Mouse (Mus musculus) left cerebral cortex, adult 18-20 months (tissue): ENCODE results near the gene Cyp4f17. TPM values are rescaled to one million over a fixed set of nuclear protein-coding genes. Genes with fewer than 3 reads are reported as not detected.
"Not testable (repeated sequence)": the region's sequence is repeated elsewhere in the genome, so short reads cannot be mapped to it uniquely, and the experiment has no call there.

ENCODE experiments used
- DNase-seq, 2 experiments: peaks; one replicate each; pipeline ENCODE4 v3.0.0; 2021 to 2022; ENCODE audit warnings: low spot score in 2 of 2, mixed read lengths in 1 of 2
- long read RNA-seq, 2 experiments: library from polyadenylated mRNA; stranded (forward); transcript quantifications; one replicate each; pipeline ENCODE4 v2.0.0; 2021
- total RNA-seq, 2 experiments: library from RNA; stranded (reverse); gene quantifications; 2 replicates each; pipeline ENCODE4 v1.2.3; 2021

The Cyp4f17 gene
- total RNA-seq = 1 to 10 TPM; 2.9 to 3.4 TPM
- long read RNA-seq, experiment 1 = 0 reads
- long read RNA-seq, experiment 2, partial matches to known transcripts = 1 of 1 reads
- long read RNA-seq, experiment 2, other reads (novel, unspliced or antisense) = 0 of 1 reads

DNA sequence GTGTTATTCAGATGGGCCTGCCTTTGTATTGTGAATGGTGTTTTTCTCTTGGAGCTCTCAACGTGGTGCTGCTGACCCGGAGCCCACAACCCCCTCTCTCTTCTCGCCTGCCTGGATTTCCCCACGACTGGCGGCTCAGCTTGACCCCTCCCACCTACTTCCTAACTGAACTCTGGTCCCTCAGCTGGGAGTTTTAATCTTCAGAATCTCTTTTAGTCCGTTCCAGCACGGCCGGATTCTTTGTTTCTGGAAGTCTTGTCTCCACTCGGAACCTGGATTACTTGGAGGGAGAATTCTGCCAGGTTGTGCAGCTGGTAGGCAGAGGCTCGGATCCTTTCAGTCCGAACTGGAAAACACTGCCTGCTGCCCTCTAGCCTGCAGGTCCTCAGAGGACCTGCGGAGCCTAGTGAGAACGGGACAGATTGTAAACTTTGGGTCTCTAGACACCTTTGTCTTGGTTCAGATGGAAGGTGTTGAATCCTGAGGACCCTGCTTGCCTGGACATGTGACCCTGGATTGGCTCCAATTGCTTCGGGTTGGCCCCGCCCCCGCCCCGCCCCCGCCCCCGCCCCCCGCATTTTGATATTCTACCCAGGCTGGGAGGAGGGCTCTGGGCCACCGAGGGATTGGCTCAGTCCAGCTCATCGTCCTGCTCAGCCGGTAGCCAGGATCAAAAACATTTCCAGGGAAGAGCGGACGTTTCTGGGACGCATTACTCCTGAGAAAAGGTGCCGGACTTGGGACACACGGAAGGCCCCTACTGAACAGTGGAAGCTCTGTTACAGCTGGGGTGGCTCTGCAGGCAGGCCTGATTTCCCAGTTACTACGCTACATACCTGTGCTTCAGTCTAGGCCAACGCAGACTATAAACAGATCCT, at the start of gene Cyp4f17:
TSS of gene Cyp4f17 (plus strand) at position 200 of the 878 bp plus-strand sequence.
- no peak for DNase-seq

DNA sequence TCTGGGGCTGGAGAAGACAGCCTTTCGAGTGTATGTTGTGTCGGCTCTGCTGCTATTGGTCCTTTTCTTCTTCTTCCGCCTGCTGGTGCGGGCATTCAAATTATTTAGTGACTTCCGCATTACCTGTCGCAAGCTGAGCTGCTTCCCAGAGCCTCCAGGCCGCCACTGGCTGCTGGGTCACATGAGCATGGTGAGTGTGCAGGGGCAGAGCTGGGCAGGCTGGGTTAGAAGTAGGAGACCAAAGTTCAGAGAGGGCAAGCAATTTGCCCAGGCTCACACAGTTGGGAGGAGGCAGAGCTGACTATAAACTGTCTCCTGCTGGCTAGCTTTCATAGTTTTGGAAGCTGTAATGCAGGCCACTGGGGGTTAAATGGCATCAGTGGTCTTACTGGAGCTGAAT, 37.4 kb upstream of the Cyp4f17 start:
- DNase-seq = no peak

DNA sequence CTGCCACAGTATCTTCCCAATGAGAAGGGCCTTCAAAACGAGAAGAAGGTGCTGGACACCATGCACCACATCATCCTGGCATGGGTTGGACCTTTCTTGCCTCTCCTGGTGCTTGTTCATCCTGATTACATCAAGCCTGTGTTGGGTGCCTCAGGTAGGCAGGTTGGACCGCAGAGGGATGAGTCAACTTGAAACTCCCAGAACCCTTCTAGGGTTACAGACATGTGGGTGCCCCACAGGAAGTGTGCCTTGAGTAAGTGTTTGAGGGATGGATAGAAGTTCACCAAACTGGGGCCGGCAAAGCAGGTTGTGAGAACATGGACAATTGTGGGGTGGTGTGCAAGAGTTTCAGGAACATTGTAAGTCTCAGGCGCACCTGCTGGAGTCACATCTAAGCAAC, 35.1 kb upstream of the Cyp4f17 start:
- DNase-seq = no peak

DNA sequence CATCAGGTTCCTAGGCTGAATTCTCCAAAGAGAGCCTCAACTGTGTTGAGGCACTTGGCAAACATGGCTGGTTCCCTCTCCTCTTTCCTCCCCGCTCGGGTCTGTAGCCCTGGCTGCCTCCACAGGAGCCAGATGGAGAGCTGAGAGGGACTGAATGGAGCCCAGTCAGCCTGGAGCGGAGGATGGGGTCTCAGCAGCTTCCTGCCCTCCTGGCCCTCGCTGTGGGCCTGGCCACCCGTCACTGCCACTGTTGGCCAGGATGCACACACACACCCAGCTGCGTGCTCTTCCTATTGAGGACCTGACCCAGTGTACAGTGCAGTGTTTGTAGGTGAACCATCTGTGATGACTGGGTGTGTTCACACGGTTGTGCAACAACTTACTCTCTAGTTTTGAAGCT, 33.7 kb upstream of the Cyp4f17 start:
- no peak for DNase-seq

DNA sequence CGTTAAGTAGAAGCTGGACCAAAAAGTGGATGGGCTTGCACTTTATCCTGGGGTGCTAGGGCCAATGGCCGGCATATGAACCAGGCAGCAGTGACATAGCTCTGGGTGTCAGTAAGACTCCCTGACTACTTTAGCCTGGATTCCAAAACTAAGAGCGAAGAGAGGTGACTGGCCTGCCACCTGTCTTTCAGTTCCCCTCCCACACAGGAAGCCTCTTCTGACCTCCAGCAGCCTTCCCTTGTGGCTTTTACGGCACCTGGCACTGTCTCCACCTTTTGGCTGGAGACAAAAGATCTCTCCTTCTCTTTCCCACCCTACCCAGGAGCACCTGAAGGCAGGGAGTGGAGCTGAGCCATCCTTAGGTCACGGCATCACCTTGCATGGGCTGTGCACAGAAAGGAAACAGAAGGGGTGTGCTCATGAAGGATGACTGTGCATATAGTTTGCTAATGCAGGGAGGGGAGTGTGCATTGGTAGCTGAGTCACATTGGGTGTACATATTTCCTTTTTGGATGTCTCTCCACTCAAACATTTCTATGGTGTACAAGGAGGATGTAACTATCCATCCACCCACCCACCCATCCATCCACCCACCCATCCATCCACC, 30.8 kb upstream of the Cyp4f17 start:
- DNase-seq = no peak

DNA sequence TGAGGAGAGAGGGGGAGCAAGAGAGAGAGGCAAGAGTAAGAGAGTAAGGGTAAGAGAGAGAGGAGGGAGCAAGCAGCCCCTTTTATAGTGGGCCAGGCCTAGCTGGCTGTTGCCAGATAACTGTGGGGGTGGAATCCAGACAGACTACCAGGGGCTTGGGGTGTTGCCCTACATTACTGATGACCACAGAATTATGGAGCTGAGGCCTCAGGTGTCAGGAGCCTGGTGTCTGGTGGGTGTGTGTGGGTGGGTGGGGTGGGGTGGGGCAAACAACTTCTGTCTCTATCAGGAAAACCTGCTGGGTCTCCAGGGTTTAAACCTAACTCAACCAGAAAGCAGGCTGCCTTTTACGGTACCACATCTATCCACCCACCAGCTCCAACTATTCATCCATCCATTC, 28.6 kb upstream of the Cyp4f17 start:
- DNase-seq = no peak

DNA sequence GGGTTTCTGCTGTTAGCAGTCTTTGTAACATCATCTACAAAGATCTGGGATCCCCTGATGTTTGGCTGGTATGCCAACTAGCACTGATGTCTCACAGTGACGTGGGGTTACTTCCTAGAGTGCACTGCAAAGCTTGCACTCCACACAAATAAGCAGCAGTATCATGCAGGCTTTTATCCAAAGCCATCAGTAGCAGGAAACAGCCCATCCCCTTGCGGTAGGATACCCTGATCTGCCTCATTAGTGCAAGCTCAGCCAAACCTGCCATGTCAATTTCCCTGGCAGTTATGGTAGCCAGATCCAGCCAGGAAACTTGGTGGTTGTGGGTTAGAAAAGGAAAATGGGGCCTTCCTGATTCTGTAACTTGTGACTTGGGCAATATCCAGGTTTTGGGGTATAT, 27.1 kb upstream of the Cyp4f17 start:
- no peak for DNase-seq

DNA sequence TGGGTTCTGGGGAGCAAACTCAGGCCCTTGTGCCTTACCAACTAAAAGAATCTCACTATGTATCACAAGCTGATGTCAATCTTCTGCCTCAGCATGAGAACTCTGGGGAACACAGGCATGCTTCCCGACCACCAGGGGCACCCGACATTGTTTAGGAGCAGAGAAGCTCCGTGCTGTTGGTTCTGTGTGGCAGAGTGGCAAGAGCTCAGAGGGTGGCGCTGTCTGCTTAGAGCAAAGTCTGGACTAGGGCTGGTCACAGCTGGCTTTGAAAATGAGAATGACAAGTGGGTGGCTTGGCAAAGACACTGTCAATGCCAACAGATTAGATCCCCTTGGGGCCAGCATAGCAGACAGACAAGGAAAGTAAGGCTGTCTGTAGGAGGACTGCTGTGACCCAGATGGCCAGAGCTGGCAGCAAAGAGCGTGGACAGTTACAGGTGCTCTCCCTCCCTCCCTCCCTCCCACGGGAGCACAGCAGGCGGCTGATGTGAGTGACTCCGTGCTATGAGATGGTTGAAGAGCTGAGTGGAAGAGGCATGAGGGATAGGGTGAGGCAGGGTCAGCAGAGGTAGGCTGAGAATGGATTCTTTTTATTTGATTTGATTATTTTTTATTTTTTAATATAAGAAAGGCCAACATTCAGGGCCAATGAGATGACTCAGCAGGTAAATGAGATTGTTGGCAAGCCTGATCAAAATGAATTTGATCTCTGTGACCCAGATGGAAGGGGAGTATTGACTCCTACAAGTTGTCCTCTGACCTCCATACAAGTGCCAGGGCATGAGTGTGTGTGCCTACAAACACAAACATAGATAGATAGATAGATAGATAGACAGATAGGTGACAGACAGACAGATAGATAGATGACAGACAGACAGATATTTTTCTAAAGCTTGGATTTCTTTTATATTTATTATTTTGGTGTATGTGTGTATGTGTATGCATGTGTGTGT, 26.0 kb upstream of the Cyp4f17 start:
- no peak for DNase-seq

DNA sequence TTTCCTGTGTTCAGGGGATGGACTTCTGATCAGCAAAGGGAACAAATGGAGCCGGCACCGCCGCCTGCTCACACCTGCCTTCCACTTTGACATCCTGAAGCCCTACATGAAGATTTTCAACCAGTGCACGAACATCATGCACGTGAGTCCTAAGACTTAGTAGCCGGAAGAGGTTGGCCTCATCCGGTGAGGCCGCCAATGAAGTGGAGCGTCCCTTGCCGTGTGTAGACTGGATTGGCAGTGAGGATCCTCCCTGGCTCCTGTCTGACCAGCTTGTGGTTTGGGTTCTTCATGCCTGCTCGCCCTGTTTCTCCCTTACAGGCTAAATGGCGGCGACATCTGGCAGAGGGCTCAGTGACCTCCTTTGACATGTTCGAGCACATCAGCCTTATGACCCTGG, 24.1 kb upstream of the Cyp4f17 start:
- no peak for DNase-seq

DNA sequence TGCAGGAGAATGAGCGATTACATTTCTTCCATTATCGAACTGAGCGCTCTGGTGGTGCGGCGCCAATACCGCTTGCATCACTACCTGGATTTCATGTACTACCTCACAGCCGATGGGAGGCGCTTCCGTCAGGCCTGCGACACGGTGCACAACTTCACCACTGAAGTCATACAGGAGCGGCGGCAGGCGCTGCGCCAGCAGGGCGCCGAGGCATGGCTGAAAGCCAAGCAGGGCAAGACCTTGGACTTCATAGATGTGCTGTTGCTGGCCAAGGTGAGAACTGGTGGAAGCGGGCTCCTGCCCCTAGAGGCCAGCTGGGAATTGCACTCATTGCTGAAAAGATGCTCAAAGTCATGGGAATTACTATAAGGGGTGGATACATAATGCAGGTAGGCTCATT, 22.6 kb upstream of the Cyp4f17 start:
- peak; percentile 33 to 39 for DNase-seq

DNA sequence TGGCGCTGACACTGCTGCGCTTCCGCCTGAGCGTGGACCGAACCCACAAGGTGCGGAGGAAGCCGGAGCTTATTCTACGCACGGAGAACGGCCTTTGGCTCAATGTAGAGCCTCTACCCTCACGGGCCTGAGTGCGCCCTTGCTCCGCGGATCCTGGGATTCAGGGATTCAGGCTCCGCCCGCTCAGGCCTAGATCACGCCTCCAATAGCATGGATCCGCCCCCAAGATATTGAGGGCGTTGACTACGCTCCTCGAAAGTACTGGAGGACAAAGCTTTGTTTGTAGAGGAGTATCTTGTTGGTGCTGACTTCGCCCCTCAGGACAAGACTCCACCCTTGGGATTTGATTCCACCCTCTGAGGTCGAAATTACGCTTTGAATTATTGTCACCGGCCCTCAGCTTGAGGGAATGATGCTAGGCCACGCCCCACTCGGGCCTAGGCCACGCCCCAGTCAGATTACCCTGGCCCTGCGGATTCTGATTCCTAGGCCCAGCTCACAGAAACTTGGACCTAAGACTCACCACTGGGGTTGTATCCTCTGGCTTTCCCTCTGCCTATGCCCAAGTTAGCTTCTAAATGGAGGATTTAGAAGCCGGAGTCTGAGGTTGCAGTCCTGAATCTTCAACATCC, 13.4 kb upstream of the Cyp4f17 start:
- DNase-seq = no peak

DNA sequence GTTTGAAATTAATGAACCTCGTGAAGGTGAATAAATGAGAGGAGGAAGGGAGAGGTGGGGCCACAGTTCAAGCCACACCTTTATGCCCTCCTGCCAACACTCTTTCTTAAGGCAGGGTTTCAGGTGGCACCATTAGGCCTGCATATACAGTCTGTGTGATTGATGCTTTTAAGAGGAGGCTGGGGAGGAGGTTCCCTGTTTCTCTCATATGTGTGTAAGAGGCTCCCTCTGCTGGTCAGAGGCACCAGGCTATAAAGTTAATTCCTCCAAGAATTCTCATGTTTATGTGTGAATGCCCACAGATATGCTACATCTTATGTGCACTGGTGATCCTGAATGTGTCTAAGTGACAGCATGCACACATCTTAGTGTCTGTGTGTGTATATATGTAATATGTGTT, 11.2 kb upstream of the Cyp4f17 start:
- DNase-seq = peak; percentile 62 to 74

DNA sequence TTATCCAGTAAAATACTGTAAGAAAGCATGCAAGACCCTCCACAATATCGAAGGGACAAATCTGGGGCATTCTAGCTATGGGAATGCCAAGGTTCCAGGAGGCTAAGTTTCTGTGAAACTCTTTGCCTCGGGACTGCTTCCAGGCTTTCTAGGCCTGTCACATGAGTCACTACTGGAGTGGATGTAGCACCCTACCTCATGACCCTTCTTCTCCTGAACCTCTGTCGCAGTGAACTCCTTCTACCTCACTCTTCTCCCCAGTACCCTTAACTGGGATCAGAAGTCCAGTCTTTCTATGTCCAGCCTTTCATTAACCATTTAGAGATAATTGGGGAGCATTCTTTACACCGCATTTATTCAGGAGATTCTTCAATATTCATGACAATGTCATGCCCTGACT, 5.3 kb upstream of the Cyp4f17 start:
- not testable (repeated sequence) for DNase-seq

DNA sequence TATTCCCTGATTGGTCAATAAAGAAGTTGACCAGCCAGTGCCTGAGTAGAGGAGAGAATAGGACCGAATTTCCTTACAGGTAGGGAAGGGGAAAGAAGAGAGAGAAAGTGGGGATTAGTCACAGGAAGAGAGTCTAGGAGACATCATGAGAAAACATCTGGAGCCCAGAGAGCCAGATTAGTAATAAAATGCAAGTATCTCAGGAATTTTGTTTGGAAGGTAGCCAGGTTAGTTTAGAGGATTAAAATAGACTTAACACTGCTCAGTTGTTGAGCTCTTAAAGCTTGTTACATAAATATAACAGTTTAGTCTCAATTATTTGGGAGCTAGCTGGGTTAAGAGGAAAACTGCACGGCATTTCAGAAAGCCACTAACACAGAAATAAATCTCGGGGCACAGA, 4.8 kb upstream of the Cyp4f17 start:
- no peak for DNase-seq

DNA sequence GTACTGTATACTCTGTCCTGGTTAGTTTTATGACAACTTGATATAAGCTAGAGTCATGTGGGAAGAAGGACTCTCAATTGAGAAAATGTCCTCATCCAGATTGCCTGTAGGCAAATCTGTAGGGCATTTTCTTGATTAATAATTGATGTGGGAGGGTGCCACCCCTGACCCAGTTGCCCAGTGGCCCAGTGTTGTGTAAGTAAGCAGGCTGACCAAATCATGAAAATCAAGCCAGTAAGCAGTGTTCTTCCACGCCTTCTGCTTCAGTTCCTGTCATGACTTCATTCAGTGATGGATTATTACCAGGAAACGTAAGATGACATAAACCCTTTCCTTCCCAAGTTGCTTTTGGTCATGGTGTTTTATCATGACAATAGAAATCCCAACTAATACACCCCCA, 2.7 kb upstream of the Cyp4f17 start:
- DNase-seq = no peak

DNA sequence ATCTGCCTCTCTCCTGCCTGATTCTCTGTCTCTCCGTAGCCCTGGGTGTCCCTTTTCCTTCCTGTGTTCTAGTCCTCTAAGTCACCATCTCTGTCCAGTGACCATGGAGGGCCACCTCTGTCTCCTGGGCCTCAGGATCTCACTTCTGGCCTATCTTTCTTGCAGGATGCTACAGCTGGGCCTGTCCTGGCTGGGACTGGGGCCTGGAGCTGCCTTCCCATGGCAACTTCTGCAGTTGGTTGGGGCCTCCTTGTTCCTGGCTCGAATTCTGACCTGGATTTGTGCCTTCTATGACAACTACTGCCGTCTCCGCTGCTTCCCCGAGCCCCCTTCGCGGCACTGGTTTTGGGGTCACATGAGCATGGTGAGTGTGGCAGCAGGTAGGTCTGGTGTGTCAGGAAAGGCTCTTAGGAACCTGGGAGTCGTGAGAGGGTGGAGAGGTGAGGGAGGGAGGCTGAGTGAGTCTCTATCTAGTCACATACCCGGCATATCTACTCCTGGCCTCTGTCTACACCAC, 937 bp downstream of the Cyp4f17 start:
- DNase-seq = no peak

DNA sequence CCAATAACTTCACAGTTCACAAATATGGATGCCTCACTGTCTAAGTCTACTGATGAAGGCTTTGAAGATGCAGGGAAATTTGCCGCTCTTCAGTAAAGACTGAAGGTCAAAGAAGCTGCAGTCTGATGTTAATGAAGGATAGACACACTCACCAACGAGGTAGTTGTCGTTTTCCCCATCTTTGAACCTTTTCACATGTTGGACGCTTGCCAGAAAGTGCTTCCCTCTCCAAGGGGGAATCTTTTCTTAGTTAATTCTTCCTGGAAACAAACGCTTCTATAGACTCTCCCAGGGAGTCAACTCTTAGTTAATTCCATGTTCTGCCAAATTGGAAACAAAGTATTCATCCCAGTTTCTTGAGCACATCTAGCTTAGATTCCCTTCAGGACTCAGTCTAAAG, 10.3 kb downstream of the Cyp4f17 start:
- no peak for DNase-seq

DNA sequence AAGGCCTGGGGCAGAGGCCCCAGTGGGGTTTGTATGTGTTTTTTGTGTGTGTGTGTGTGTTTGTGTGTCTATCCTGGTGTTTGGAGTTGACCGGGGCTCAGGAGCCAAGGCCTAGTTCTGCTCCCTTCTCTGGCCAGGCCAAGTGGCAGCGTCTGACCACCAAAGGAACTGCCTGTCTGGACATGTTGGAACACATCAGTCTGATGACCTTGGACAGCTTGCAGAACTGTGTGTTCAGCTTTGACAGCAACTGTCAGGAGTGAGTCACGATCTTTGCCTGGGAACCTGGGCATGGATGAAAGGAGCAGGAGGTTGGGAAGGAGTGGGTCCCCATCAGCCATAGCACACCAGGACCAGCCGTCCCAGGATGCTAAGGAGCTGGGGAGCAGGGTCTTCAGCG, 16.1 kb downstream of the Cyp4f17 start:
- no peak for DNase-seq

DNA sequence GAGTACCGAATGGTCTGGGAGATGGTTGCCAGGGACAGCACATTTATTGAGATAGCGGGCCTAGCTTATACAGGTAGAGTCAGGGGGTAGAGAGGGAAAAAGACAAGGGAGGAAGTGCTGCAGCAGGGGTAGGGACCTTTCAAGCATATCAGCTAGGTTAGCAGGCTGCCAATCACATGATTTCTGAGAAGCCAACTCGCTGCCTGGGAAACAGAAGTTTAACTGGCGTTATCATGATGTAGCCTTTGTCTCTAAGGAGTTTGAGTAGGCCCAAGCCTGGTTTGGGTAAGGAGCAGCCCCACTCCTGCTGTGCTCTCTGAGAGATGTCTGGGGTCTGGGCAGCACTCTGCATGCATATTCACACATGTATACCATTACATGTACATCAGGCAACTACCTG, 16.5 kb downstream of the Cyp4f17 start:
- no peak for DNase-seq

DNA sequence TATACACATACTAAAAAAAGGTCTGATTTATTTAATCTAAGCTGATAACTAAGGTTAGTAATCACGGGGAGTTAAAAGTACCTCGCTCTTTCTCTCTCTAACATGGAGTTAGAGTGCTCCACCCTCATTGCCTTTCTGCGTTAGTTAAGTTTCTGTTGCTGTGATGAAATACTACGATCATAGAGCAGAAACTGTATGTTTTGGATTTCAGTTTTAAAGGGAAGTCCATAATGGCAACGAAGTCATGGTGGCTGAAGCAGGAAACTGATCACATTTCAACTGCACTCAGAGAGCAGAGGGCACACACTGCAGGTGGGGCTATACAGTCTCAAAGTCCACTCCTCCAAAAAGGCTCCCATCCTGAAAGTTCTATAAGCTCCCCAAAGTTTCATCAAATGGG, 17.0 kb downstream of the Cyp4f17 start:
- no peak for DNase-seq

DNA sequence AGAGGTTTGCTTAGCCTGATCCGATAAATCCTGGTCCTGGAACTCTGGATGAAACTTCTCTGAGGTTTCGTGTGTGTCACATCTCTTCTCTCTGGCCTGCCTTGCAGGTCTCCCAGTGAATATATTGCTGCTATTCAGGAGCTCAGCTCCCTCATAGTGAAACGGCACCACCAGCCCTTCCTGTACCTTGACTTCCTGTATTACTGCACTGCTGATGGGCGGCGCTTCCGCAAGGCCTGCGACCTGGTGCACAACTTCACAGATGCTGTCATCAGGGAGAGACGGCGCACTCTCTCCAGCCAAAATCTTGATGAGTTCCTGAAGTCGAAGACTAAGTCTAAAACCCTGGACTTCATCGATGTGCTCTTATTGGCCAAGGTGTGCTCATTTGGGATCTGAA, 18.0 kb downstream of the Cyp4f17 start:
- no peak for DNase-seq
